Comparison of ENCODE assay signal across 7 mouse cellular contexts in the genomic region with DNA sequence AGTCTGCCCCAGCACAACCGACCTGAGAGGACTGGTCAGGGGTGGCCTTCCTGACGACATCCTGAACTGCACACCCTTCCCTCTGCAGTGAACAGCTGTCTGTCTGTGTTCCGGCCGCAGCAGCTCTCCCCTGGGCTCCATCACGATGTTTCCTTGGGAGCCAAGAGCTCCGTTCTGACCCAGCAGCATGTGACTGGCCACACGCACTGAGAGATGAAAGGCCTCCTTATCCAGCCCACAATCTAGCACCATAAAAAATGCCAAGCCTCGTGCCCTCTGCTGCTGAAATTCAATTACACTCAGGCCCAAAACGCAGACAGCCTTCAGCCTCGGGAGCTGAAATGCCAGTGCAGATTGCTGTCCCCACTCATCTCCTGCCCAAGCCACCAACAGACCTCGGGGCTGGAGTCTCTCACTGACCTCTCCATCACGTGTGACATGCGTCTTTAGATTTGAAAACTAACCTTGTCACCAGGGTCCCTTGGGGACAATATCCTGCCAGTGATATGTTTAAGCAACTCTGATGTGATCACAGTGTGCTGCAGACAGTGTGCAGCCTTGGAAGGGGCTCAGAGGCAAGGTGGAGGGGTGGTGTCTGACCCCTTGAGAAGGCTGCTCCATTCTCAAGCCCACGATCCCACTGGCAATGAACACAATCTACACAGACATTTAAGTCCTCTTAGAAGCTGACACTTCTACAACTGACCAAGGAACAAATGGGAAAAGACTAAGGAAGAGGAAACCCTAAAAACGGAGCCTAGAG. TPM values are rescaled to one million over a fixed set of nuclear protein-coding genes. Genes with fewer than 3 reads are reported as not detected.
DNase-seq lines count a peak whose midpoint lies in the region; ATAC-seq lines count a peak whose summit lies in the region.

No protein-coding gene starts in this region.

- no peak overlapping the region for H3K4me3 ChIP-seq in liver, embryonic 12.5 days
- H3K4me3 ChIP-seq in forebrain, embryonic 16.5 days (replicated peaks; ENCODE audit: low read length): no peak overlapping the region

- ATAC-seq in liver, embryonic 12.5 days: 0 out of 2 replicates have a peak, but pooled peaks have one; percentile 13
- ATAC-seq in granulocyte monocyte progenitor cell, adult 5-6 weeks (replicated peaks; ENCODE audit: poor library complexity, severe bottlenecking): peak; percentile 60
- ATAC-seq in megakaryocyte progenitor cell, adult 5-6 weeks (replicated peaks; ENCODE audit: poor library complexity): peak; percentile 24
- ATAC-seq in erythroid progenitor cell, adult 5-6 weeks (replicated peaks; ENCODE audit: low FRiP score, poor library complexity, severe bottlenecking): no peak
- ATAC-seq in forebrain, embryonic 16.5 days: no peak

- DNase-seq in liver: no peak
- DNase-seq in kidney, adult 8-10 months: peak; percentile 40 to 43

- no peak overlapping the region for H3K27ac ChIP-seq in liver, embryonic 12.5 days
- H3K27ac ChIP-seq in forebrain, embryonic 16.5 days (ENCODE audit: low read length): no peak overlapping the region

- H3K9me3 ChIP-seq in liver, embryonic 12.5 days (replicated peaks): no peaks in the 10 kb centered on the region
- no peaks in the 10 kb centered on the region for H3K9me3 ChIP-seq in forebrain, embryonic 16.5 days (ENCODE audit: control insufficient read depth, low read length)

- H3K4me1 ChIP-seq in liver, embryonic 12.5 days: peaks cover 60% of the 10 kb centered on the region
- H3K4me1 ChIP-seq in forebrain, embryonic 16.5 days (replicated peaks; ENCODE audit: control insufficient read depth, insufficient read depth, low read length): peaks cover 5% of the 10 kb centered on the region

- H3K4me2 ChIP-seq in liver, embryonic 12.5 days: no peak overlapping the region
- no peak overlapping the region for H3K4me2 ChIP-seq in forebrain, embryonic 16.5 days (ENCODE audit: low read length)

- peaks cover 17% of the 10 kb centered on the region for H3K36me3 ChIP-seq in liver, embryonic 12.5 days
- H3K36me3 ChIP-seq in forebrain, embryonic 16.5 days (ENCODE audit: control insufficient read depth, insufficient read depth): no peaks in the 10 kb centered on the region

- H3K27me3 ChIP-seq in liver, embryonic 12.5 days (replicated peaks): no peaks in the 10 kb centered on the region
- no peaks in the 10 kb centered on the region for H3K27me3 ChIP-seq in forebrain, embryonic 16.5 days (replicated peaks; ENCODE audit: control insufficient read depth, insufficient read depth, low read length)

- H3K9ac ChIP-seq in liver, embryonic 12.5 days: no peak overlapping the region
- no peak overlapping the region for H3K9ac ChIP-seq in forebrain, embryonic 16.5 days (replicated peaks; ENCODE audit: low read depth, low read length)

- 56% methylated on average over 15 of the region's 15 CpGs for WGBS in liver, embryonic 12.5 days (ENCODE audit: insufficient replicate concordance)
- WGBS in forebrain, embryonic 16.5 days: 61% methylated on average over 15 of the region's 15 CpGs

RNA-seq across cellular contexts. Expression of gene Tex2, which starts 41.0 kb away (rescaled TPM):
- 11.3 and 11.7 TPM in 2 replicates for polyA plus RNA-seq in liver, embryonic 12.5 days (2016; fragmentation: Nextera tagmentation; extraction: Ambion mirVana)
- 73.6 and 80.2 TPM in 2 replicates for total RNA-seq in granulocyte monocyte progenitor cell, adult 5-6 weeks (2014; fragmentation: Nextera tagmentation)
- 77.5 and 84.3 TPM in 2 replicates for total RNA-seq in granulocyte monocyte progenitor cell, adult 5-6 weeks (2017)
- 48.2 and 52.8 TPM in 2 replicates for total RNA-seq in megakaryocyte progenitor cell, adult 5-6 weeks (2015)
- total RNA-seq in megakaryocyte progenitor cell, adult 5-6 weeks (2017): 77.8 and 78.5 TPM in 2 replicates
- total RNA-seq in erythroid progenitor cell, adult 5-6 weeks (2015; ENCODE audit: low replicate concordance): 18.9 and 32.1 TPM in 2 replicates
- 35.9 and 41.8 TPM in 2 replicates for total RNA-seq in erythroid progenitor cell, adult 5-6 weeks (2017; ENCODE audit: low replicate concordance)
- polyA plus RNA-seq in forebrain, embryonic 16.5 days (2015; fragmentation: Nextera tagmentation; extraction: Ambion mirVana): 16.3 and 20.3 TPM in 2 replicates

Comparison
In these comparisons a context has a peak if more than half of its experiments do, and no peak if none do; other contexts are left out.
1. ATAC-seq: peak in liver, embryonic 12.5 days (single experiment), granulocyte monocyte progenitor cell, adult 5-6 weeks (single experiment) and megakaryocyte progenitor cell, adult 5-6 weeks (single experiment); none in erythroid progenitor cell, adult 5-6 weeks (single experiment) and forebrain, embryonic 16.5 days (single experiment).